Mouse (Mus musculus): Measurements from ENCODE around the gene Gm11634. TPM values are rescaled to one million over a fixed set of nuclear protein-coding genes. Genes with fewer than 3 reads are reported as not detected.

Gm11634 gene
- not detected for polyA plus RNA-seq (2015; fragmentation: Illumina TruSeq; extraction: RNeasy Lipid Tissue Mini Kit (QIAGEN cat#74804); ENCODE audit: insufficient read depth, low read depth, low replicate concordance)

GRCm38 (mm10) chr11:101599156-101599555 is at the start of gene Gm11634:
Gene Gm11634 (minus strand): TSS chr11:101599256.

GRCm38 (mm10) chr11:101626995-101627856 is 28.2 kb upstream of the Gm11634 start, which contains the start of gene Rdm1:
Gene Rdm1 (plus strand): TSS chr11:101627195.

GRCm38 (mm10) chr11:101582054-101583035 is 16.7 kb downstream of the Gm11634 start, which contains the start of gene Tmem106a:
Gene Tmem106a (plus strand): TSS chr11:101582242.

GRCm38 (mm10) chr11:101551751-101552475 is 47.1 kb downstream of the Gm11634 start, which contains the start of the genes Brca1 and Nbr1:
Gene Brca1 (minus strand): TSS chr11:101551955.
Gene Nbr1 (plus strand): TSS chr11:101552149.

Other genes with a start within 250 kb of the Gm11634 start
- not detected for gene G6pc, start 231.7 kb downstream of the Gm11634 start, polyA plus RNA-seq (2015; fragmentation: Illumina TruSeq; extraction: RNeasy Lipid Tissue Mini Kit (QIAGEN cat#74804); ENCODE audit: insufficient read depth, low read depth, low replicate concordance)
- gene Aarsd1, start 181.6 kb downstream of the Gm11634 start, polyA plus RNA-seq (2015; fragmentation: Illumina TruSeq; extraction: RNeasy Lipid Tissue Mini Kit (QIAGEN cat#74804); ENCODE audit: insufficient read depth, low read depth, low replicate concordance): 7.0 TPM
- 3.0 TPM for gene Gm27029, start 174.5 kb downstream of the Gm11634 start, polyA plus RNA-seq (2015; fragmentation: Illumina TruSeq; extraction: RNeasy Lipid Tissue Mini Kit (QIAGEN cat#74804); ENCODE audit: insufficient read depth, low read depth, low replicate concordance)
- gene Rundc1, start 174.2 kb downstream of the Gm11634 start, polyA plus RNA-seq (2015; fragmentation: Illumina TruSeq; extraction: RNeasy Lipid Tissue Mini Kit (QIAGEN cat#74804); ENCODE audit: insufficient read depth, low read depth, low replicate concordance): 8.9 TPM
- gene Ptges3l, start 173.9 kb downstream of the Gm11634 start, polyA plus RNA-seq (2015; fragmentation: Illumina TruSeq; extraction: RNeasy Lipid Tissue Mini Kit (QIAGEN cat#74804); ENCODE audit: insufficient read depth, low read depth, low replicate concordance): not detected
- gene Rpl27, start 157.0 kb downstream of the Gm11634 start, polyA plus RNA-seq (2015; fragmentation: Illumina TruSeq; extraction: RNeasy Lipid Tissue Mini Kit (QIAGEN cat#74804); ENCODE audit: insufficient read depth, low read depth, low replicate concordance): 186 TPM
- gene Ifi35, start 150.8 kb downstream of the Gm11634 start, polyA plus RNA-seq (2015; fragmentation: Illumina TruSeq; extraction: RNeasy Lipid Tissue Mini Kit (QIAGEN cat#74804); ENCODE audit: insufficient read depth, low read depth, low replicate concordance): 19.5 TPM
- 3.9 TPM for gene Rnd2, start 134.3 kb downstream of the Gm11634 start, polyA plus RNA-seq (2015; fragmentation: Illumina TruSeq; extraction: RNeasy Lipid Tissue Mini Kit (QIAGEN cat#74804); ENCODE audit: insufficient read depth, low read depth, low replicate concordance)
- 30.4 TPM for gene Vat1, start 133.0 kb downstream of the Gm11634 start, polyA plus RNA-seq (2015; fragmentation: Illumina TruSeq; extraction: RNeasy Lipid Tissue Mini Kit (QIAGEN cat#74804); ENCODE audit: insufficient read depth, low read depth, low replicate concordance)
- 0.92 TPM for gene Brca1, start 47.3 kb downstream of the Gm11634 start, polyA plus RNA-seq (2015; fragmentation: Illumina TruSeq; extraction: RNeasy Lipid Tissue Mini Kit (QIAGEN cat#74804); ENCODE audit: insufficient read depth, low read depth, low replicate concordance)
- 46.2 TPM for gene Nbr1, start 47.1 kb downstream of the Gm11634 start, polyA plus RNA-seq (2015; fragmentation: Illumina TruSeq; extraction: RNeasy Lipid Tissue Mini Kit (QIAGEN cat#74804); ENCODE audit: insufficient read depth, low read depth, low replicate concordance)
- 6.8 TPM for gene Tmem106a, start 17.0 kb downstream of the Gm11634 start, polyA plus RNA-seq (2015; fragmentation: Illumina TruSeq; extraction: RNeasy Lipid Tissue Mini Kit (QIAGEN cat#74804); ENCODE audit: insufficient read depth, low read depth, low replicate concordance)
- 8.8 TPM for gene Rdm1, start 27.9 kb upstream of the Gm11634 start, polyA plus RNA-seq (2015; fragmentation: Illumina TruSeq; extraction: RNeasy Lipid Tissue Mini Kit (QIAGEN cat#74804); ENCODE audit: insufficient read depth, low read depth, low replicate concordance)
- gene Arl4d, start 66.3 kb upstream of the Gm11634 start, polyA plus RNA-seq (2015; fragmentation: Illumina TruSeq; extraction: RNeasy Lipid Tissue Mini Kit (QIAGEN cat#74804); ENCODE audit: insufficient read depth, low read depth, low replicate concordance): 8.4 TPM
- gene Dhx8, start 133.7 kb upstream of the Gm11634 start, polyA plus RNA-seq (2015; fragmentation: Illumina TruSeq; extraction: RNeasy Lipid Tissue Mini Kit (QIAGEN cat#74804); ENCODE audit: insufficient read depth, low read depth, low replicate concordance): 5.8 TPM
- gene Etv4, start 186.1 kb upstream of the Gm11634 start, polyA plus RNA-seq (2015; fragmentation: Illumina TruSeq; extraction: RNeasy Lipid Tissue Mini Kit (QIAGEN cat#74804); ENCODE audit: insufficient read depth, low read depth, low replicate concordance): not detected

All from pancreas, adult 10 weeks (tissue).